Mouse (Mus musculus): ENCODE results near the gene Tmem132a.

DNA sequence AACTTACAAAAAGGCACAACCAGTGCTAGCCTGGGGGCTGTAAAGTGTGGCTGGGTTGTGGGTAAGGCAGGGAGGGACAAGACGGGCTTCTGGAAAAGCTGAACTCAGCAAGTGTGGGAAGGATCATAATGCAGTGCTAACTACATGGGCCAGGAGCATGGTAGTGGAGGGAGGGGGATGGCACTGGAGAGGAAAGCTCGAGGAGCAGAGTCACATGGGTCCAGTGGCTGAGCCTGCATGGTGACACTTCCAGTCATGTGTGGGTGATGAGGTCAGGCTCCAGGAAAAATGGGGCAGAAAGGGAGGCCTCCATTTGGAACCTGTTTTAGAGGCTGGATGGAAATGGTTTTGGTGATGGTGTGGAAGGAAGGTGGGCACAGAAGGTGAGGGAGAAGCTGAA, 13.2 kb downstream of the Tmem132a start:
- no peak for TF ChIP-seq GATA1 (IDR thresholded peaks at IDR 0.05; ENCODE audit: borderline replicate concordance, low read length)
- TF ChIP-seq FLI1 (IDR thresholded peaks at IDR 0.05; ENCODE audit: low read length), result no peak

Data from megakaryocyte, embryonic 14.5 days (primary cell).